Mouse (Mus musculus) heart, postnatal 0 days (tissue): ENCODE results near the gene Dlg2.

ENCODE experiments used
- CTCF ChIP-seq: IDR thresholded peaks from 2 replicates; pipeline ENCODE4 v1.5.1; 2016; ENCODE audit warnings: antibody characterized with exemption, control low read depth, low read depth
- EP300 ChIP-seq: IDR thresholded peaks from 2 replicates; pipeline ENCODE4 v1.6.1; 2016; ENCODE audit warnings: antibody characterized with exemption, low read depth

DNA sequence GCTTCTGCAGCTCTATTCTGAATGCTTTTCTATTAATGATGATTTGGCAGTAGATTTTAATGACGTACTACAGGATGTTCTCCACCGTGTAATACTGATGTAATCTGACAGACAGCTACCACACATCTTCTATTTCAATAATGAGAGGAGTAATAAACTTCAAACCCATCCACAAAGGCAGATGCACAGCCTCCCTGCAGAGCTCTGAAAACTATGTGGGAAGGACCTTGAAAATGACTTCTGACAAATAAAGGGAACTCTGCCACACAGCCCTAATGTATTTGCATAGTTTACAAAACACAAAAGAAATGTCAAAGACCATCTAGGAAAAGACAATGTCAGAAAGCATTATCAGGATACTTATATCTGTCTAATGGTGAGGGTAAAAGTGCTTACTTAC lies 1334.3 kb downstream of the Dlg2 start:
- TF ChIP-seq CTCF, result no peak
- TF ChIP-seq EP300, result no peak
